Mouse (Mus musculus) cerebellum, adult 2 months (tissue): Measurements from ENCODE around the gene Olfr1061.
"Not testable (repeated sequence)": the region's sequence is repeated elsewhere in the genome, so short reads cannot be mapped to it uniquely, and the experiment has no call there.

Experiments used
- CTCF ChIP-seq: fragments of 200-500 bp; IDR thresholded peaks from 2 replicates; pipeline ENCODE4 v1.5.1; 2011; ENCODE audit warnings: low read depth, mild to moderate bottlenecking, control low read depth, low read length, moderate library complexity, borderline replicate concordance; ENCODE audit not compliant: insufficient read depth
- POLR2A ChIP-seq: fragments of 200-500 bp; IDR thresholded peaks from 2 replicates; pipeline ENCODE4 v1.6.1; 2011; ENCODE audit warnings: low read length, control low read depth, borderline replicate concordance; ENCODE audit not compliant: insufficient read depth

- not testable (repeated sequence) for TF ChIP-seq CTCF, POLR2A
These were observed 36.6 kb upstream of the Olfr1061 start, which contains the start of gene Olfr1065 for GRCm38 (mm10) chr2:86450491-86450890.
